Mouse (Mus musculus): ENCODE data around the gene Pnkd.

DNA sequence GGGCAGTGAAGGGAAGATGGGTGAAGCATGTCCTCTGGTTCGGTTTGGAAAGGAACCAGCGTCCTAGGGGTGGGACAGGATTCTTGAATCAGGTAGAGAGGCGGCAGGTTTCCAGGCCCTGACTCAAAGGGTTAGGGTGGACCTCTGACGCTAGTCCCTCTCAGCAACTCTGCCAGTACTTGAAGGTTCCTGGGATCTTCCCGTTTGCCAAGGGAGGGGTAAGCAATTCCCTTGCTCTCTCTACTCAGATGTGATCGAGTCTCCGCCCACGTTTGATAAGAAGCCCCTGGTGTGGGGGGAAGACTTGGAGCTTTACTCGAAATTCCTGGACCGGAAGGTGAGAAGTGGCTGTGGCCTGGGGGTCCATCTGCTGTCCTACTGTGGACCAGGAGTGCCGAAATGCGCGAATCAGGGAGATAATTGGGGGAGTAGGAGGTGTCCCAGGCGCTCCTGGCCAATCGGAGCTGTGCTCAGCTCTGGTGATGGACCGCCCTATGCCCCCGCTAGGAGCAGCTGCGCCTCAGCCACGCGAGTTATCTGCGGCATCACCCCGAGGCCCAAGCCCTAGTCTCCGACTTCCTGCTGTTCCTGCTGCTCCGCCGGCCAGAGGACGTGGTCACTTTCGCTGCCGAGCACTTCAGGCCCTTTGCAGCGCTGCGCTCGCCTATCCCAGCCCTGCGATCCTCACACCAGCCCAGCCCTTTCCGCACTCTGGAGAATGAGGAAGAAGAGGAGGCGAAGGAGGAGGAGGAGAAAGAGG is 83.3 kb downstream of the Pnkd start:
- TF ChIP-seq CTCF (IDR thresholded peaks at IDR 0.05; ENCODE audit: low read depth) (peak; percentile 19), EP300 (IDR thresholded peaks at IDR 0.05; ENCODE audit: low read depth) (no peak)
